Mouse (Mus musculus) intestine, embryonic 16.5 days (tissue): ENCODE measurements around the gene Cep95. TPM values are rescaled to one million over a fixed set of nuclear protein-coding genes. Genes with fewer than 3 reads are reported as not detected.

Experiments
- ATAC-seq: fragments of 200-750 bp; cut with Nextera tagmentation; 2 replicates; pipeline ENCODE4 v1.8.0; 2017; ENCODE audit warnings: moderate TSS enrichment, moderate library complexity
- H3K27ac ChIP-seq: fragments of 300-500 bp; sonication (generic); 2 replicates; pipeline ENCODE4 v1.5.1; 2014; ENCODE audit warnings: mild to moderate bottlenecking, low read length
- H3K27me3 ChIP-seq: fragments of 300-500 bp; sonication (generic); replicated peaks from 2 replicates; pipeline ENCODE4 v1.6.1; 2014; ENCODE audit warnings: low read length, control low read depth, mixed read lengths; ENCODE audit not compliant: control insufficient read depth, insufficient read depth
- H3K36me3 ChIP-seq: fragments of 300-500 bp; sonication (generic); 2 replicates; pipeline ENCODE4 v1.6.1; 2014; ENCODE audit warnings: low read length, control low read depth; ENCODE audit not compliant: control insufficient read depth, insufficient read depth
- H3K4me1 ChIP-seq: fragments of 300-500 bp; sonication (generic); 2 replicates; pipeline ENCODE4 v1.6.1; 2014; ENCODE audit warnings: low read length, control low read depth, mixed read lengths; ENCODE audit not compliant: control insufficient read depth, insufficient read depth
- H3K4me2 ChIP-seq: fragments of 300-500 bp; sonication (generic); 2 replicates; pipeline ENCODE4 v1.6.1; 2014; ENCODE audit warnings: low read depth, low read length, control low read depth
- H3K4me3 ChIP-seq: fragments of 300-500 bp; sonication (generic); 2 replicates; pipeline ENCODE4 v1.5.1; 2014; ENCODE audit warnings: mild to moderate bottlenecking, low read length
- H3K9ac ChIP-seq: fragments of 300-500 bp; sonication (generic); 2 replicates; pipeline ENCODE4 v1.6.1; 2014; ENCODE audit warnings: low read depth, low read length
- H3K9me3 ChIP-seq: fragments of 300-500 bp; sonication (generic); 2 replicates; pipeline ENCODE4 v1.6.1; 2016; ENCODE audit warnings: low read length, control low read depth; ENCODE audit not compliant: control insufficient read depth
- WGBS: fragments of 180-500 bp; shearing (Covaris S2); extraction: QIAGEN DNeasy Blood & Tissue Kit; methylation state at CpG from one replicate; pipeline ENCODE4 v1.1.7; 2014; 5-methylcytosine and 5-hydroxymethylcytosine counted together
- polyA plus RNA-seq: library from polyadenylated mRNA; unstranded; fragments of >200 nt; fragmentation: Nextera tagmentation; extraction: Ambion mirVana; gene quantifications from 2 replicates; pipeline ENCODE4 v1.2.1, GENCODE M21; 2015

Gene Cep95
- polyA plus RNA-seq, 1 experiment from 2014 or later: 16.3 TPM

GRCm38 (mm10) chr11:106767516-106767915 is 21.5 kb upstream of the Cep95 start:
- WGBS: 95% methylated on average over 4 of the region's 4 CpGs
- Histone ChIP-seq H3K36me3 (peaks cover 22% of the 10 kb centered on the region), H3K27ac (no peak overlapping the region), H3K27me3 (no peaks in the 10 kb centered on the region), H3K9ac (no peak overlapping the region), H3K4me1 (peaks cover 2% of the 10 kb centered on the region), H3K4me3 (no peak overlapping the region), H3K4me2 (no peak overlapping the region), H3K9me3 (no peaks in the 10 kb centered on the region)
- ATAC-seq: no peak

DNA sequence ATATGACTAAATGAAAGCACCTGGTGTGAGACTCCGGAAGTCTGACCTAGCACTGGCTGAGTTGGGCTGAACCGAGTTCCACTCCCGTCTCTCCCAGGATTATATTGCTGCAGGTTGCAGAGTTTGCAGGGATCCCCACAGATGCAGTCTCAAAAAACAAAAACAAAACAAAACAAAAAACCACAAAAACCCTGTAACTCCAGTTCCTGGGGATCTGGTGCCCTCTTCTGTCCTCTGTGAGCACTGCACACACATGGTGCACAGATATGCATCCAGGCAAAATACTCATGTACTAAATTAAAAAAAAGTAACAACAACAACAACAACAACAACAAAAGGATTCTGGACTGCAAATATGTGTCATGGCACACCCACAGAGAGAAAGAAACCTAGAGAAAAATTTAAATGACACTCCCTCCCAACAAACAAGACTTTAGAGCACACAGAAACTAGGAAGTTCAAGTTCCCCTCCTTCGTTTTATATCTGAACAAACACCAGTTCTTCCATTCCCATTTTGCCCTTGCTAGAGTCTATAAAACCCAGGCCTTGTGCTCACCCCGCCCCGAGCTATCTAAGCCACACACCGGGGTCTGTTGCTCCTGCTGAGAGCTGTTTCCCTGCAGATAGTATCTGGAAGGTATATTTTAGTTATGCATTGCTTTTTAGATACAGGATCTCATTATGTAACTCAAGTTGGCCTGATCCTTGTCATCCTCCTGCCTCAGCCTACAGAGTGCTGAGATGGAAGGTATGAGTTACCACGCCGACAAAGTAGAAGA is 18.7 kb upstream of the Cep95 start:
- Histone ChIP-seq H3K36me3 (peaks cover 29% of the 10 kb centered on the region), H3K4me1 (no peaks in the 10 kb centered on the region), H3K4me2 (no peak overlapping the region), H3K9me3 (no peaks in the 10 kb centered on the region), H3K4me3 (no peak overlapping the region), H3K27me3 (no peaks in the 10 kb centered on the region), H3K27ac (no peak overlapping the region), H3K9ac (no peak overlapping the region)
- WGBS: 88% methylated on average over 9 of the region's 9 CpGs
- no peak for ATAC-seq

- WGBS: 93% methylated on average over 9 of the region's 9 CpGs
- Histone ChIP-seq H3K9ac (no peak overlapping the region), H3K9me3 (no peaks in the 10 kb centered on the region), H3K36me3 (peaks cover 27% of the 10 kb centered on the region), H3K27ac (no peak overlapping the region), H3K4me3 (no peak overlapping the region), H3K27me3 (no peaks in the 10 kb centered on the region), H3K4me2 (no peak overlapping the region), H3K4me1 (peaks cover 10% of the 10 kb centered on the region; the same call in 1 of the 2 replicates)
- ATAC-seq: no peak
These were observed 16.0 kb upstream of the Cep95 start for GRCm38 (mm10) chr11:106773061-106773460.

GRCm38 (mm10) chr11:106776960-106777359 is 12.1 kb upstream of the Cep95 start:
- ATAC-seq: peak; percentile 45
- 75% methylated on average over 4 of the region's 4 CpGs for WGBS

DNA sequence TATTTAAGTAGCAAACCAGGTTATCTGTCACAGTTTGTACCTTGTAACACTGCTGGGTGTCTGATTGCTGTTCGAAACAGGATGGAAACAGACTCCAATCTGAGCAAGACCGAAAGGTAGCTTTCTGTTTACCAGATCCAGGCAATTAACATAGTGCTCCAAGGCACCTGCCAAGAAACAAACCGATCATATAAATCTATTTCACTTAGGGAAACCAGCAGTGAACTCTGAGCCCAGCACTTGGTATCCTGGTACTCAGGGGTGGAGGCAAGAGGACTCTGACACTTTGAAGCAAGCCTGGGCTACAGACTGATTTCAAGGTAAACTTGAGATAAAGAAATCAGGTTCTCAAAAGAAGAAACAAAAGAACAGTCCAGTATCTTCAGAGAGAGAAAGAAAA is 11.7 kb upstream of the Cep95 start:
- peak overlapping the region; percentile 90 for H3K27ac ChIP-seq
- WGBS: 69% methylated on average over 3 of the region's 3 CpGs
- no peaks in the 10 kb centered on the region for H3K27me3 ChIP-seq
- peak overlapping the region; percentile 25 for H3K4me3 ChIP-seq
- no peaks in the 10 kb centered on the region for H3K9me3 ChIP-seq
- H3K4me2 ChIP-seq: peak overlapping the region; percentile 27
- H3K9ac ChIP-seq: peak overlapping the region; percentile 33; the same call in 1 of the 2 replicates
- ATAC-seq: peak; percentile 54
- H3K36me3 ChIP-seq: peaks cover 13% of the 10 kb centered on the region
- H3K4me1 ChIP-seq: peaks cover 16% of the 10 kb centered on the region; the same call in 1 of the 2 replicates

More at GRCm38 (mm10) chr11:106776960-106777359, 12.1 kb upstream of the Cep95 start:
- Histone ChIP-seq H3K4me2 (peak overlapping the region; percentile 27; the same call in 1 of the 2 replicates), H3K27ac (peak overlapping the region; percentile 90), H3K36me3 (peaks cover 13% of the 10 kb centered on the region), H3K4me3 (peak overlapping the region; percentile 25), H3K9me3 (no peaks in the 10 kb centered on the region), H3K4me1 (peaks cover 16% of the 10 kb centered on the region; the same call in 1 of the 2 replicates), H3K27me3 (no peaks in the 10 kb centered on the region), H3K9ac (no peak overlapping the region)

DNA sequence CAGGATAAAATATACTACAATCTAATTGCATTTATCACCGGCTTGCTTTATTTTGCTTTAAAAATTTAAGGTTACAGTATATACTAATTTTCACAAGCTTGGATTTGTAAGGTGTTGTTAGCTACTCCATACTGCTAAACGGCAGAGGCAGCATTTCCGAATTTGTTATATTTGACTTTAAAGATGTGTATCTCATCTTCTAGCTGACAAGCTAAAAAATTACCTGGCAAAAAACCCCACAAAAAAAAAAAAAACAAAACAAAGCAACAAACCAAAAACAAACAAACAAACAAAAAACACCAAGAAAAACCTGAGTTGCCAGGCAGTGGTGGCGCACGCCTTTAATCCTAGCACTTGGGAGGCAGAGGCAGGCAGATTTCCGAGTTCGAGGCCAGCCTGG is 10.9 kb upstream of the Cep95 start:
- peak overlapping the region; percentile 57; the same call in 1 of the 2 replicates for H3K4me2 ChIP-seq
- ATAC-seq: no peak
- 90% methylated on average over 7 of the region's 7 CpGs for whole genome bisulfite sequencing
- 0 out of 2 replicates have a peak overlapping the region, but pooled peaks have one; percentile 2 for H3K27ac ChIP-seq
- peaks cover 16% of the 10 kb centered on the region; the same call in 1 of the 2 replicates for H3K4me1 ChIP-seq
- H3K27me3 ChIP-seq: no peaks in the 10 kb centered on the region
- peak overlapping the region; percentile 92 for H3K4me3 ChIP-seq
- no peaks in the 10 kb centered on the region for H3K9me3 ChIP-seq
- no peak overlapping the region for H3K9ac ChIP-seq
- H3K36me3 ChIP-seq: peaks cover 15% of the 10 kb centered on the region

DNA sequence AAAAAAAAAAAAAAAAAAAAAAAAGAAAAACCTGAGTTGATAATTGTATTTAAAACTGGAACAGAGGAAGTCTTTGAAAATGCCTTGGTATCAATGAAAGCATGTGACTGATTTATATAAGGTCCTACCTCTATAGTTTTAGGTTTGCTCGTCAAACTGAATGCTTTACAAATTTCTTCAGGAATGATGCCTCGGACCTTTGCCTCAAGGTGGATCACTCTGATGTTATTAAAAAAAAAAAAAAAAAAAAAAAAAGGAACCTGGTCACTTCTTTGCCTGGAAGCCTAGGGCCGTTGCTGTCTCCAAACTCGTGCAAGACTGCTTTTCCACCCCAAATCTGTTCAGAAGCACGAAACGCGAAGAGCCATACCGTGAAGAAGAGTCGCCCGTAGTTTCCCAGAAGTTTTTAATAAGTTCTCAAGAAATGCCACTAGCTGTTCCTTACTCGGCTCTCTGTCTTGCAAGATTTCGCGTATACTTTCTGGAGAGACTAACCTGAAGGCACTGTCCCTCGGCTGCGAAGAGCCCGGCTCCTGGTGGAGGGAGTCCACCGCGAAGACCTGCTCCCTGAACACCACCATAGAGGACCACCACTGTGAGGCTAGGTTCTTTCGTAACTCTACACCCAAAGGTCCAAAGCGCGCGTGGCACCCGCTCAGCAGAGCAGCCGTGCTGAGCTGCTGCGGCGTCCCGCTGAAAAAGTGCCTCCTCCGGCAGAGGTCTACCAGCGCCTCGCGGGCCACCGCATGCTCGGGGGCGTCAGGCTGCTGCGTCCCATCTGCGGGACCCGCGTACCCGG is 10.3 kb upstream of the Cep95 start:
- ATAC-seq: peak; percentile 76
- H3K9ac ChIP-seq: peak overlapping the region; percentile 97
- 2% methylated on average over 39 of the region's 39 CpGs for WGBS

DNA sequence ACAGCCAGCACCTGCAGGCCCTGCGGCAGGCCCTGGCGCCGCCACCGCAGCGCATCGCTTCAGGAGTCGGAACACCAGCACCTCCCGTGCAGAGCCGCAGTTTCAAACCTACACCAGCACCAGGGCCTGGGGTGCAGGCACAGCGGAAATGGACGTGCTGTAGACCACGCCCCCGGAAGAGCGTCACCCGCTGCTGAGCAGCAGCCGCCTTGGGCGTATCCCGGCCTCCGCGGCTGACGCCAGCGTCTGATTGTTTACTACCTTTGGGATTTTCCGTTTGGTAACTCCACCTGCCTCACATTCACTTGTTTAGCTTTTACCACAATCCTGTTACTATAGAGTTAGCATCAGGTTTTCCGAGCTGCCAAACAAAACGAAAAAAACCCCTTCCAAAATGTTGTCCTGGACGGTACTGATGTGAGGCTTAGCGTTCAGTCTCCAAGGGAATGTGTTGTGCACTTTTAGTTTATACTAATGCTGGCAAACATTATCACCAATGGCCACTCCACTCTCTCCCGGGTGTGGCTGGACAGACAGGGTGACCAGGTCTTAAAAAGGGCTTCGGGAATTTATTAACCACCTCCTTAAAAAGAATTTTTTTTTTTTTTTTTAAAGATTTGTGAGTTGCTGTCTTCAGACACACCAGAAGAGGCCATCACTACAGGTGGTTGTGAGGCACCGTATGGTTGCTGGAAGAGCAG is 9.5 kb upstream of the Cep95 start, which contains the start of gene Polg2:
Gene Polg2 (minus strand): TSS at position 150 of the 701 bp plus-strand sequence.
- peak; percentile 97 for ATAC-seq
- Histone ChIP-seq H3K9me3 (no peaks in the 10 kb centered on the region), H3K4me1 (peaks cover 18% of the 10 kb centered on the region), H3K4me3 (peak within 1 kb of the TSS; percentile 92), H3K36me3 (peaks cover 12% of the 10 kb centered on the region), H3K4me2 (peak within 1 kb of the TSS; percentile 57), H3K9ac (peak within 1 kb of the TSS; percentile 97), H3K27me3 (no peaks in the 10 kb centered on the region), H3K27ac (peak within 1 kb of the TSS; percentile 99)
- under 1% methylated on average over 30 of the region's 30 CpGs for WGBS

More for the DNA sequence above, 10.3 kb upstream of the Cep95 start:
- peak overlapping the region; percentile 99 for H3K27ac ChIP-seq
- peak overlapping the region; percentile 92 for H3K4me3 ChIP-seq
- no peaks in the 10 kb centered on the region for H3K27me3 ChIP-seq
- peaks cover 16% of the 10 kb centered on the region; the same call in 1 of the 2 replicates for H3K4me1 ChIP-seq
- H3K9me3 ChIP-seq: no peaks in the 10 kb centered on the region
- peaks cover 12% of the 10 kb centered on the region for H3K36me3 ChIP-seq
- H3K4me2 ChIP-seq: peak overlapping the region; percentile 57
